Mouse (Mus musculus): Measurements from ENCODE around the gene Dlg2.

The Dlg2 gene

DNA sequence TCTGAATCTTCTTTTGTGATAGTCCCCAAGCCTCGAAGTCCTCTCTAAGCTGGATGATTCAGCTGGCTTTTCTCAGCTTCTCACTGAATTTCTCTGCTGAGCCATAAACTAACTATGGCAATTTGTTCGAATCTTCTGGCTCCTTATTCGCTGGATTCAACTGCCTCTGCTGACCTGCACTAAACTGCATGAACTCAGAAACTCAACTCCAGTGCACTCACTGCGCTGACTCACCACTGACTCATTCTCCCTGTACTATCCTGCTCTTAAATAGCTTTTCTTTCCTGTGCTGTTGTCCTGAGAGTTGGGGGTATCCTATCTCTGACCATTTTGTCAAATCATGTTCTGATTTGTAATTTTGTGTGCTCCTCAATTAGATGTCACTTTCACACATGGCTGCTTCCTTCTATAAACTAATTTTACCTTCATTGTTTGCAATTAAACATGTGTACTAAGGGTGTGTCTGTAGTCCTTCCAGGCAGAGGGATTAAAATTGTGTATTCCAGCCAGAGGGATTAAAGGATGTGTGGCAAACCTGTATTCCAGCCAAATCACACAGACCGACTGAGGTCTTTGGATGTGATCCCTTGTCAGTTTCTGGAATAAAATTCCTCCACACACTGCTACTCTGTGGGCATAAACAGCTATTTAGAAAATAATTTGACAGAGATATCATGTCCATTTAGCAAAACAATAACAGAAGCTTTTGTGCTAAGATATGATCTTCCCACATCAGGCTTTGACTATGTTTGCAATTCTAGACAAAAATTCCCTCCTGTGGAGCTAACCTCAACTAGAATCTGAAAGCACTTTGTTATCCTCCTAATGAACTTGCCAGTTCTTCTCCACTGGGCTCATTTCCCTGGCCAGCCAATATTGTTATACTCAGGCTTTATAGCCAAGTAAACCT is 1115.0 kb downstream of the Dlg2 start:
- no peak for DNase-seq

DNA sequence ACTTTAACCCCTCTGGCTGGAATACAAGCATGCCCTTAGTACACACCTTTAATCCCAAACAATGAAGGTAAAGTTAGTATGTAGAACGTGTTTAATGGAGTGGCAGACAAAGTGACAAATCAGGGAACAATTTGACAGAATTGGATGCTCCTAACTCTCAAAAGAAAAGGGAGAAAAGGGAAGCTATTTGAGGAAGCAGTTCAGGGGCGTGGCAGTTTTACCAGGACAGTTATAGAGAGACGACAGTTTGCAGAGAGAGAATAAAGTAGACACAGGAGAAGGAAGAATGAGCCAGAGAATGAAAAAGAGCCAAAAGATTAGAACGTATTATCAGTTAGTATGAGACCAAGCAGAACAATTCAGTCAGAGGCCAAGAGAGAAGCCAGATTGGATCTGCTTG is 1122.1 kb downstream of the Dlg2 start:
- no peak for DNase-seq

DNA sequence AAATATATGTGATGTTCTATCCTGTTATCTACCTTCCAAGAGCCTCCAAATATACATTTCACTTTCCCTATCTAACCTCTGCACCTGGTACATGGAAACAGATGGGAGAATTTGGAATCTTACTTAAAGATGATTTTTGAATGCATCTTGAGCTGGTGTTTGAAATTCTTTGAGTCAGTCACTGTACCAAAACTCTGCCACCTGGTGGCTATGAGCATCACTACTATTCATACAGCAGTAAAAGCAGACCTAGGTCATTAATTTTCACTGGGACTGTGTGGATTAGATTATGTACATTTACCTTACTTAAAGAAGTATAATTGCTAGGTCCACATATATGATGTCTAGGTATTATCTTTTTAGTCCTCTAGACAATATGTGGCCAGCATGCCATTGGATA is 1124.8 kb downstream of the Dlg2 start:
- DNase-seq: no peak

GRCm38 (mm10) chr7:91603561-91603960 is 1127.1 kb downstream of the Dlg2 start:
- no peak for DNase-seq

DNA sequence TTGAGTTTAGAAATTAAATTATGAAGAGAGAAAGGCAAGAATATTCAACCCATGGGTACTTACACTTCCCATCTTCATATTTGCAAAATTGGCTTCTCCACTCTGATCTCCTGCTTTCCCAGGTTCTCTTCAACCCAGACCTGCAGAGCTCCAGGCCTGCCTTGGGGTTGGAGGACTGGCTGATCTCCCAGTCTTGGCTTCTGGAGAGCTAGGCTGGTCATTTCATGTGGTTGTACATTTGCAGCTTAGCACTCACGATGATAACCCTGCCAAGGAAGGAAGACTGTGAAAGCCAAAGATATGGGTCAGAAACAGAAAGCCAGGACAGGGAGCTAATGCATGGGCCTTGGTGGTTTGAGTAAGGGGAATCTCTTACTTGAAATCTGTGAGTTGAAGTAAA is 1176.6 kb downstream of the Dlg2 start:
- no peak for DNase-seq

- no peak for DNase-seq
Observed at GRCm38 (mm10) chr7:91659498-91659897, 1183.0 kb downstream of the Dlg2 start.

DNA sequence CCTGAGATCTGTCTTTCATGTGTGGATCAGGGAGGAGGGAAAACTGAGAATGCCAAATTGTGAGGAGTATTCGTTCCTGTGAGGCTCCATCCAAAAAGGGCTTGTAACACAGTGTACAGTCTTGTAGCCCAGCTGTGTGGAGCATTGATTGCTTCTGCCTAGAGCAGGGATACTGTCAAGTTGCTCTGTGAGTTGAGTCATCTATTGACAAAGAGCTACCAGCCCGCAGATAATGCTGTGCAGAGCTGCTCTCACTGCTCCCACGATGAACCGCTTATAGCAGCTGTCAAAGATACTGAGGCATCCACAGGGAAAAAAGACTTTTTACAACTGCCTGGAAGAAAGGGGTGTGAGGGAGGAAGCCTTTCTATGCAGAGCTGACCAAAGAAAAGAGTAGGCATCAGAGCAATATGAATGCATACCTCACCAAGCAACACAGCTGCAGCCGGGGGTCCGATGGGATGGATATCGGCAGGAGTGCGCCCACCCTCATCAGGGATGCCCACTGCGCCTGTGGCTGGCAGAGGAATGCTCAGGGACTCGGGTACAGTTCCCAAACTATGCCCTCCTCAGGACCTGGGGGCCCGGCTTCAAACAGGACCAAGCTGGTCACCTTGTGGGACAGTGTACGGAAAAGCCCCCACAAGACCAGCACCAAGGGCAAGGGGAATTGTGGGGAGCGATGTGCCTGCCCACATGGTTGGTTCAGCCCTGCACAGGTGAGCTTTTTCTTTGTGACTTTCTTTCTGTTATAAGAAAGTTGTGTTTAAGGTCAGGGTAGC is 1196.0 kb downstream of the Dlg2 start:
- DNase-seq: peak; percentile 46

DNA sequence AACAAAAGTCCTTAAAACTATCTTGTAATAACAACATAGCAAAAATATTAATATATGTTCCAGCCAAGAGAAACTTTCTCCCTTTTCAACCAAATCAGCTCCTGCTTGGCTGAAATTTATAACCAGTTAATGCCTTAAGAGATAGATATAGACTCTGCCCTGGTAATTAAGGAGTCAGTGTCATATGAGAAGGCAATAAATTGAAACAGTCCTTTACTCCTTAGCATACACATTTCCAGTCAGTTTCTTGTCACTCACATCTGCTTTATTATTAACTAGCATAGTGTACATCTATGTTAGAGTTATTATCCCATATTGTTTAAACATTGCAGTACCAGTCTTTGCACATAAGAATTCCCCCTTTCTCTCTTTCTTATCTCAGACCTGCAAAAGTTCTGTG is 1197.9 kb downstream of the Dlg2 start:
- DNase-seq: no peak

DNA sequence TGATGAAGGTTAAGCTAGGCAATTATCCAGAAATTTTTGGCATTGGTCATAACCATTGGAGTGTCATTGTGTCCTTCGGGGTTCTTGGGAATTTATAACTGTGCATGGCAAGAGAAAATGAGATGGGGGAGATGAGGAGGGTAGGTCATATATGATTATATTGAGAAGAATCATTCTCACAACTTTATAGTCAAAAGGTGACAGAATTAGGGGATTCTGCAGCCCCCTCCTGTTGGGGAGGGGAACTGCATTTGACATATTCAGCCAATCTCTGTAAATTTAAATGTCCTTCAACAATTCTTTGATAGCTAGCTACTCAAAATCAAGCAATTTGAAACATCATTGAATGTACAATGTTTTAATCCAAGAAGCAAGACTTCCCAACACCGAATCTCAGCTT is 1201.5 kb downstream of the Dlg2 start:
- no peak for DNase-seq

DNA sequence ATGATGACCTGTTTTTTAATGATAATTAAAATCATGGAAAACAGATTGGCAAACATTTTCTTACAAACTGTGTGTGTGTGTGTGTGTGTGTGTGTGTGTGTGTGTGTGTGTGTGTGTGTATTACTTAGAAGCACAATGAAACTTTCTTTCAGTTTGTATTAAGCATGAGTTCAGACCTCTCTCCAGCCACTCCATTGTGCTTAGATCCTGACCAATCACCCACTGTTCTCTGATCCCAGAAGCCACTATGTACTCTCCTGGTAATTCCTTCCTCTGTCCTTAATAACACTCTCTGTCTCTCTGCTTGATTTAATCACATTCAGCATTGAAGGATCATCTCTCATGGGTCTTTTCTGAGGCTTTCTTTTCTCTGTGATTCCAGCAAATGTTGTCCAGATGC is 1211.5 kb downstream of the Dlg2 start:
- no peak for DNase-seq

DNA sequence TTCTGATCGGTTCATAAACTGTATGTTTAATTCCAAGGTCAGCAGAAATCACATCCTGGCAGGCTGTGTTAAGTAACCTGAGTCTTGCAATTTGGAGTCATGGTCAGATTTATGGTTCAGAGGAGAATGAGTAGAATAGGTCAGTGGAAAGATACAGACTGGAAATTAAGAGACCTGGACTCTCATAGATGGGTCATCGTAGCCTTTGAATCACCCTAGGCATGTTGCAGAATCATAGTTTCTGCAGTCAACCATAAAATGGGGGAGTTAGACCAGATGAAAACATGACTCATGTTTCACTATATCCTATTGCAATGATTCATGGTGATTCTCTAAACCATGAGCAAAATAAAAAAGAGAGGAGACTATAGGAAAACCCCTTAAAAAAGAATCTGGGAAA is 1213.4 kb downstream of the Dlg2 start:
- DNase-seq: no peak

GRCm38 (mm10) chr7:91709853-91710252 is 1233.4 kb downstream of the Dlg2 start:
- DNase-seq: peak; percentile 19

DNA sequence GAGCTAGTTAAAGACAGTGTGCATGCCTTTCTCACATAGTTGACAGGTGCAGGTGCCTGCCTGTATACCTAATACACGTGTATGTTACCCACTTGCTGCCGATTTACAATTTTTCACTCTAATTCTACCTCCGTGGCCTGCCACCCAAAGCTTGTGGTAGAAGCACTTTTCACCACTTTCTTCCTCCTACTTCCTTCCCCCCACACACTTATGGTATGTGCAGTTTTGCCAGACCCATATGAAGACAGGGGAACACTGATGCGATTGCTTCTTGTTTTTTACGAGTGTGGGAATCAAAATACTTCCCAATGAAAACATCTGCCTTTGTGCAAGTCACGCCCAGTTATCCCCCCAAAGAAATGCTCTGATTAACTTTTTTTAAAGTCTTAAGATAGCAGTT is 1234.7 kb downstream of the Dlg2 start:
- DNase-seq: peak; percentile 39

DNA sequence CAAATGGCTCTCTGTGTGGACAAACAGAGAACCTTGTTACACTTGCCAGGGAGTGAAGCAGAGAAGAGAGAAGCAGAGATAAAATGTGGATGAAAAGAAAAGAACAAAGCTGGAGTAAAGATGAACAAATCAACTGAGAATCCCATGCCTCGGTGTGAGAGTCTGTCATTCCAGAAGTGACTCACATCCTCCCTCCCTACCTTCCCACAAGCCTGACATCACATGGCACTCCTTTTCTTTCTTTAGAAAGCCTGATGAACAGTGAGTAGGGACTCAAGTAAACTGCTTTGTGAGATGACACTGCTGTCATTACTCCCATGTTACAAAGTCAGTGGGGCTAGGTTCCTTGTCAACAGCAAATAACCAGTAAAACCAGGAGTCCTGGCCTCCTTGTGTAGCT is 1239.3 kb downstream of the Dlg2 start:
- DNase-seq: no peak

DNA sequence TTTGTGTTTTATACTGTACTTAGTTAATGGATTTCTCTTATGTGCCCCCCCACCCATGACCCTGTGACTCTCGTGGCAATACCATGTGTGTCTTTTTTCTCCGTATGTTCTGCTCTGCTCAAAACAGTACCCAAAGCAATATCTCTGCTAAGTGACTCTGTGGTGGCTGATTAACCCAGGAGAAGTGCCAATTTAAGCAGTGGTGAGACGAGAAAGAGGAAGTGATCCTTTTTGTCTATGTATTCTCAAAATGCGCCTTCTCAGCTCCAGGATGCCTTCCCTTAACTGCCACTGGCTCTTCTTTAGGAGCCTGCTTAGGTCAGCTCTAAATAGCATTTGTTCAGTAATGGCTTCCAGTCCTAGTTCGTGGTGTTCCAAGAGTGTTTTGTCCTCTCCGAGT is 1240.2 kb downstream of the Dlg2 start:
- no peak for DNase-seq

- no peak for DNase-seq
Observed at GRCm38 (mm10) chr7:91720318-91720717, 1243.8 kb downstream of the Dlg2 start.

DNA sequence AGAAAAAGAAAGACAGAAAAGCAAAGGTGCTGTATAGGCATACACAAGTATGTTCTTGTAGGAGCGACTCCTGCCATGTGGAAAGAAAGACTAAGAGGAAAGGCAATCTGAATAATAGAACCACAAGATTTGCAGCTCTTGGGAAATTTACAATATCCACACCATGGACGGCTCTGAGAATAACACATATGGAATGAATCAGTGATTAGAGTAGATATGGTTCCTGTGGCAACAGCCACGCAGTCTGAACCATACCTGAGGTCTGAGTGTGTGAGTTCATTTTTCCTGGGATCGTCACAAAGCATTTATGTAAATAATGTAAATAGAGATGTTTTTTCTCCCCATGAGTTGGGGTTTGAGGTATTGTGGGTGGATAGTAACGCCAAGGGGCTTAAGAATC is 1247.9 kb downstream of the Dlg2 start:
- DNase-seq: no peak

DNA sequence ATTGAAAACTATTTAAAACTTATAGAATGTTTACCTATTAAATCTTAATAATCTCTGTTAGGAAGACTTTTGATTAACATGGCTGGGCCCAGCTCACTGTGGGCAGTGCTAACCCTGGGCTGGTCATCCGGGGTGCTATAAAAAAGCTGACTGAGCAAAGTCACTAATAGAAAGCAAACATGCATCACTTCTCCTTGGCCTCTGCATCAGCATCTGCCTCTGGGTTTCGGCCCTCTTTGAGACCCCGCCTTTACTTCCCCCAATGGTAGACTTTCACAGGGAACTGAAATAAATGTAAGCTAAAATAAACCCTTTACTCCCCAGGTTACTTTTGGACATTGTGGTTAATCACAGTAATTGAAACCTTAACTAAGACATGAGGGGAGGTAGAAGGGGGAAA is 1264.3 kb downstream of the Dlg2 start:
- no peak for DNase-seq

- no peak for DNase-seq
Observed at GRCm38 (mm10) chr7:91753151-91753861, 1276.8 kb downstream of the Dlg2 start.

DNA sequence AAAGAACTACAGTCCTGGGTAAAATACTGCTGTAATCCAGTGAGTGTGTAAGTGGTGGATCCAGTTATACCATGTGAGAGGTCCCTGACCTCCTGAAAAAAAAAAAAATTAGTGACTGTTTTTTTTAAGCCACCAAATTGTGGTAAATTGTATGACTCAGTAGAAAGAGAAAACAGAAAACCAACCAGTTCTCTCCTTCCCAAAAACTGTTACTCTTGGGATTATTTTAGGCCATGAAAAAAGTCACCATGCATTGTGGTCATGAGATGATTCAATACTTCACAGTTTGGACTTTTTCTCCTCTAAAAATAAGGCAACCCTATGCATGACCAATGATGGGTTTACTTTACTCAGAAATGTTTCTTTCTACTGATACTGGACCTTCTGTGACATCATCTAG is 1291.2 kb downstream of the Dlg2 start:
- DNase-seq: no peak

DNA sequence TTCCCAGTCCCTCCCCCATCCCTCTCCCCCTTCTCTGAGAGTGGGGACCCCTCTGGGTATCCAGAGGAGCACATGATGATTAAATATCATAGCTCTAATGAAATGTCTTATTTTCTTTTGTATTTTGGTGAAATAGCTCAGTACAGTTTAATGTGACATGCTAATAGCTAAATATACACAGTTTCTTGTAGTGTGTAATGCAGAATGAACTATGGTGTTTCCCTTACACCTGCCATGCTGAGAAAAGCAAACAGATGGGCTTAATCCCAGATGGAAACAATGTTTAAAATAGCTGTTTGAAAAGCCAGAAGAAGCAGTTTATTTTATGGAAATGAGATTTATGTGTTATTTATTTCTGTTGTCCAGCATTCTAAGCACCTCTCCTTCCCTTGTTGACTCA is 1302.2 kb downstream of the Dlg2 start:
- DNase-seq: no peak

- DNase-seq: no peak
Observed at GRCm38 (mm10) chr7:91784617-91785016, 1308.1 kb downstream of the Dlg2 start.

DNA sequence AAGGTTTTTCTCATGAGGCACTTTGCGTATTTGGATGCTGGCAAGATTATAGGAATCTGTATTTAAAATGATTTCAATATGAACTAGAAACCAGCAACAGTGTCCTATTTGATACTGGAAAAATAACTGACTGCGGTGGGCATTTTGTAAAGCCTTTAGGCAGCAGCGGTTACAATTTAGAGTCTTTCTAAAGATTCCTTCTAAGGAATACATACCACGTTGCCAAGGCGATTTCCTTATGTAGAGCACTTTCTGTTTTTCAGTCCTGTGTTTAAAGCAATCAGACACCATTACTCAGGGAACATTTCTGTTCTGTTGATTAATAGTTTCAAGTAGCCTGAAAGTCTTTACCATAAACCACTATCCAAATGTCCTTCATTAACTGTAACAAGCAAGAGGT is 1309.0 kb downstream of the Dlg2 start:
- DNase-seq: no peak

DNA sequence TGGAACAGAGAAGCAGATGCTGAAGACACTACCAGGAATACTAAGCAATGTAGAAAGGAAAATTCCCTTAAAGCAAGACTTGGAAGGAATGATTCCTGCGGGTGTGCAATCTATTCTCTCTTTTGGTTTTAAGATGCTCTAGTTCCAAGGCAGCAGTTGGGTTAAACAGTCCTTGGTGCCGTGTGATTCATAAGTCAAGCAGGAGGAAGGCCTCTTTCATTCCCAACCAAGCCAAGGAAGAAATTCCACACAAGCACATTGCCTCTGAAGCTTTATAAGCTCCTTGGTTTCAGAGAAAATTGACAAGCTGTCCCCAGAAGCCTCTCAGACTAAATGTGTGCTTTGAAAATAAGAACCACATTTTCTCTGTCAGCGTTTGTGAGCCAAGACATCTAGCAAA is 1309.4 kb downstream of the Dlg2 start:
- DNase-seq: no peak

Measured in right cerebral cortex, postnatal 25 days (tissue).